Mouse (Mus musculus): ENCODE measurements around the gene Ssh1. TPM values are rescaled to one million over a fixed set of nuclear protein-coding genes. Genes with fewer than 3 reads are reported as not detected.
A peak's percentile ranks its signal among the peaks of the same experiment; 100 is the strongest.

Ssh1 gene
- total RNA-seq, 2 experiments from 2014 or later = 21.0 to 29.1 TPM

GRCm38 (mm10) chr5:113999382-113999781 lies 5.7 kb upstream of the Ssh1 start:
- DNase-seq (ENCODE audit: low spot score in 2 of 2) = no peak
- intact Hi-C loops (cut with DNase I) = no loop called here

- DNase-seq (ENCODE audit: low spot score in 2 of 2) = no peak
- intact Hi-C loops (cut with DNase I) = no loop called here
Observed at GRCm38 (mm10) chr5:113996458-113996857, 2.8 kb upstream of the Ssh1 start.

DNA sequence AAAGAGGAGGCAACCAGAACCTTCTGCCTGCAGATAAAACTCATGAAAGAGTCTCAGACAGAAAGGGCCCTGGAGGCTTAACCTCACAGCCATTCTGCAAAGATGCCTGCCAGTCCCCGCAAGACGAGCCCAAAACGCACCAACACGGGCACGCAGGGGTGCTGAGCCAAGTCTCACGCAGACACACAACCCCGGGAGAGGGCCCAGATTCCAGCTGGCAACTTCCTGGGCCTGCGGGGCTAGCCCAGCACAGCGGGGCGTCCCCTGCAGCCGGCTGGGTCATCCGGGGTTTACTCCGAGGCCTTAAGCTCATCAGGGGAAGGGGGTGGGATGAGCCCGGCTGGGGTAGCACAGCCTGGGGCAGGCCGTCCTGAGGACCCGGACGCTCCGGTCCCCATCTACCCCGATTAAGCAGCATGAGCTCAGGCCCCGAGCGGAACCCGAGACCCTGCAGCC lies 635 bp downstream of the Ssh1 start:
- intact Hi-C loops (cut with DNase I) = loop anchor here (2.0 kb wide), 1 partner anchor 38 kb away; no protein-coding TSS in a partner anchor
- peak; percentile 49 to 61 for DNase-seq (ENCODE audit: low spot score in 2 of 2)

DNA sequence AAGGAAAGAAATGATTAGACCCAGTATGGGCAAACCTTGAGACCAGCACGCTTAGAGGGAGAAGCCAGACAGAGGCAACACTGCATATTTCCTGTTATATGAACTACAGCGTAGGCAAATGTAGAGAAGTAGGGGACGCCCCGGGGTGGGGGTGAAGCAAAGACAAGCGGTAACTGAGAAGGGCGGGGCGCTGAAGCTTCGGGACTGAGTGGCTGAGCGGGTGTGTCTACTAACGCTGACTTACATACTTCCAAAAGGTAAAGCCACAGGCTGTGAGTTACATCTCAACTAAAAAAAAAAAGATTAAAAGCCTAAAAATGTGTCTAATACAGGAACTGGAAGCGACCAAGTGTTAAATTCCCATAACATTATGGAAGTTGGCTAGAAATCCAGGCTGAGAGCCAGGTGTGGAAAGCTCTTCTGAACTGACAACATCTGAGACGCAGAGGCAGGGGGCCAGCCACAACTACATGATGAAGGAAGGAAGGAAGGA lies 1.3 kb downstream of the Ssh1 start:
- intact Hi-C loops (cut with DNase I) = loop anchor here (2.0 kb wide), 1 partner anchor 38 kb away; no protein-coding TSS in a partner anchor
- DNase-seq (ENCODE audit: low spot score in 2 of 2) = no peak

DNA sequence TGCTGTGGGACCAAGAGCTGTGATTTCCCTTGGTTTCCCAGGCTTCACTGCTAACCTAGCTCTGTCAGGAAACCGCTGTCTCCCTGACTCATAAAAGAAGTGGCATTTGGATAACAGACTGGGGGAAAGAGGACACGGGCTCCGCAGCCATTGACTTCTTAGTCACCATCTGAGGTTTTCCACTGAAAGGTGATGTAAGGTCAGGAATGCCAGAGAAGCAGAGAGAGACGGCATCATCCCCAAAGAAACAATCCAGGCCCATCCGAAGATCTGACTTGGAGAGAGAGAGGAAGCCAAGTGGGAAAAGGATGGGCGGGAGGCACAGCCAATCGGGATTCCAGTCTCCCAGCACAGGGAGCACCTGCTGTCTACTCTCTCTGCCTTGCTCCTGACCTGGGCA lies 2.6 kb downstream of the Ssh1 start:
- no peak for DNase-seq (ENCODE audit: low spot score in 2 of 2)
- intact Hi-C loops (cut with DNase I) = no loop called here

- no peak for DNase-seq (ENCODE audit: low spot score in 2 of 2)
- intact Hi-C loops (cut with DNase I) = no loop called here
Observed at GRCm38 (mm10) chr5:113990593-113990992, 3.1 kb downstream of the Ssh1 start.

DNA sequence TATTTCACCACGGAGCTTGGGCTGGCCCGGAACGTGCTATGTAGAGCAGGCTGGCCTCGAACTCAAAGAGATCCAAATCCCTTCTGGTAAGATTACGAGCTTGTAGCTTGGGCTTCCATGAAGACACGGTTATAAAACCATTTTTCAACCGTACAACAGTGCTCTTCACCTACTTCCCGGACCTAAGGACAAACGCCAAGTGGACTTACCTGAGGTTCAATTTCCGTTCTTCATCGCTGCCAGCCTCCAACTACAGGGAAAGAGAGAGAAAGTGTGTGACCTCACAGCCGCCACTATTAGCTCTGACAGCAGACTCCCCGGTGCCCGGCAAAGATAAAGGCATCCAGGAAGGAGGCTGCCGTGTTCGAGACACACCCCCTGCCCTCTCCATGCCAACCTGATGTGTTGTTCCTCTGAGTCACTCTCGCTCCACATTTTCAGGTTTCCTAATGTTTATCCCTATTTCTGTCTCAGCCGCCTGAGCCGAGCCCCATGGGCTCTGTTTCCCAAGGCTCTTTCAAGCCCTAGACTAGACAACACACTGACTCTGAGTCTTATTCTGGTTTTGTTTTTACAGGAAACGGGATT lies 4.2 kb downstream of the Ssh1 start:
- DNase-seq (ENCODE audit: low spot score in 2 of 2) = no peak
- intact Hi-C loops (cut with DNase I) = no loop called here

DNA sequence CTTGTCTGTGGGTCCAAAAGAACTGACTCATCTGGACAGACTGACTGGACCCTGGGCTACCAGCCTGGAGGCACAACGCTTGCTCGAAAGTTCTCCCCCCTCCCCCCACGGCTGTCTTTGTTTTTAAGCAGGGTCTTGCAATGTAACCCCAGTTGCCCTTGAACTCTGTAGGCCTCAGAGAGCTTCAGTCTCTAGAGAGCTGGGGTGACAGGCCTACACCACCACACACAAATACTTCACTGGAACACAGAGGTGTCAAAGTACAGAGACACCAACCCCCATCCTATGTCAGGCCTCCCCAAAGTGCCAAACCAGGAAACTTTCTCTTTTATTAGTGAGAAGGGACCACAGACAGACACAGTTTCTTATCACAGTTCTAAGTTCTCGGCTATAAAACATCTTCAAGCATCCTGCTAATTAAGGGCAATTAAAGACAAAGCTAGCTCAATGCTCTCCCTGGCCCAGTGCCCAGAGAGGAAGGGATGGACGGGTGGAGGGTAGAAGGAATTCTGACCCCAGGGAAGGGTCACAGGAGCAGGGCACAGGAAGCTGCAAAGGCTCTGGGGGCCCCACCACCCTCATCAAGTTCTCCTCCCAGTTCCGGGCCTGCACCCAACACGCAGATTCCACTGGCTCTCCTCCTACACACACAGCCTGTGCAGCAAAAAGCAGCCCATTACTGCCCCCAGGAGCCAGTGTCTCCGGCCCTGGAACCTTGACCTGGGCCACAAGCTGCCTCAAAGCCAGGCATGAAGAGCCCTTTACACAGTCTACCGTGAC lies 7.3 kb downstream of the Ssh1 start:
- no peak for DNase-seq (ENCODE audit: low spot score in 2 of 2)
- intact Hi-C loops (cut with DNase I) = no loop called here

DNA sequence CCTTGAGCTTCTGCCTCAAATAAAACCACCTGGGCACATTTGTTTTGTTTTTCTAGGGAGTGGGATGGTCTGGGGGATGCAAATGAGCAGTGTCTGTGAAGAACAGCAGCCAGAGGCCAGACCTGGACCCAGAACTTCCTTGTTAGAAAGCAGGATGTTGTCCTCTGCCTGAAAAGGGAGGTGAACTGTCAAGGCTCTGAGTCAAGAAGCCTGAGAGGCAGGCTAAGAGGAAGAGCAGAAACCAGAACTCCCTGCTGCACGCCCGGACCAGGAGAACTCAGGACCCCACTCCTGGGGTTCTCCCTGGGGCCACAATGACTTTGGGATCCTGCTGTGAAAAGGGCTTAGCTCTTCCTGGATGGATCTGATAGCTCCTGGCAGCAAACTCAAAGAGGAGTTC lies 8.0 kb downstream of the Ssh1 start:
- no peak for DNase-seq (ENCODE audit: low spot score in 2 of 2)
- intact Hi-C loops (cut with DNase I) = no loop called here

- intact Hi-C loops (cut with DNase I) = no loop called here
- DNase-seq (ENCODE audit: low spot score in 2 of 2) = no peak
Observed at GRCm38 (mm10) chr5:113984025-113984740, 9.5 kb downstream of the Ssh1 start.

- intact Hi-C loops (cut with DNase I) = no loop called here
- no peak for DNase-seq (ENCODE audit: low spot score in 2 of 2)
Observed at GRCm38 (mm10) chr5:113983541-113983940, 10.2 kb downstream of the Ssh1 start.

- intact Hi-C loops (cut with DNase I) = no loop called here
- DNase-seq (ENCODE audit: low spot score in 2 of 2) = no peak
Observed at GRCm38 (mm10) chr5:113981843-113982242, 11.9 kb downstream of the Ssh1 start.

DNA sequence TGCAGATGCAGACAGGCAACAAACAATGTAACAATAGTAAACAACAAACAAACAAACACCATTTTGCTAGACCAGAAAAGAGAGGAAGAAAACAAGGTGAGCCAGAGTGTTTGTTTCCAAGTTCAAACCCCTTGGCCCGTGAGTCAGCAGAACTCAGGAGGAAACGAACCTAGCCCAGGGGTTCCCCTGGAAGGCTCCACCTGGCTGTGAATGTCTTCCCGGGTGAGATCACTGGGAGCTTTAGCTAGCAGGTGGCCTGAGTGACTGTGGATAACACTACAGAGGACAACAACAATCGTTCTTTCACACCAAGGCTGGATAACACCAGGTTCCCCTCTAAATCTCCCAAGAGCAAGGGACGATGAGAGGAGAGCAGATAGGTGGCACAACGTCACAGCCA lies 12.5 kb downstream of the Ssh1 start:
- intact Hi-C loops (cut with DNase I) = no loop called here

GRCm38 (mm10) chr5:113980511-113980910 lies 13.2 kb downstream of the Ssh1 start:
- no peak for DNase-seq (ENCODE audit: low spot score in 2 of 2)
- intact Hi-C loops (cut with DNase I) = no loop called here

More for the DNA sequence above, 12.5 kb downstream of the Ssh1 start:
- no peak for DNase-seq (ENCODE audit: low spot score in 2 of 2)

DNA sequence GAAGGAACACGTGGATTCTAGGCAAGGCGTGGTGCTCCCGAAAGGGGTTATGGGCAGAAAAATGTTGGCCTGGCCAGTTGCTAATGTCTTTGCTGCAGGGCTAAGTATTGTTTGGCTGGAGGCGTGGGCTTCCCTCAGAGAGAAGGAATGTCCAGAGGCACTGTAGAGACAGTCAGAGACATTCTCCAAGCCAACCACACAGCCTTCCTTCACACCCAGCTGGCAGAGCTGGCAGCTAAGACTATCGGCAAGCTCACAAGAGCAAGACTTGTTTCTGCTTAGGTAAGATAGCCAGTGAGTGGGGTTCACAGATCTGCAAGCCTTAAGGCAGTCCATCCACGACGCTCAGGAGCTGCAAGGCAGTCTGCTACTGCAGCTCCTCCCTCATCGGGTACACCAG lies 16.4 kb downstream of the Ssh1 start:
- intact Hi-C loops (cut with DNase I) = no loop called here

DNA sequence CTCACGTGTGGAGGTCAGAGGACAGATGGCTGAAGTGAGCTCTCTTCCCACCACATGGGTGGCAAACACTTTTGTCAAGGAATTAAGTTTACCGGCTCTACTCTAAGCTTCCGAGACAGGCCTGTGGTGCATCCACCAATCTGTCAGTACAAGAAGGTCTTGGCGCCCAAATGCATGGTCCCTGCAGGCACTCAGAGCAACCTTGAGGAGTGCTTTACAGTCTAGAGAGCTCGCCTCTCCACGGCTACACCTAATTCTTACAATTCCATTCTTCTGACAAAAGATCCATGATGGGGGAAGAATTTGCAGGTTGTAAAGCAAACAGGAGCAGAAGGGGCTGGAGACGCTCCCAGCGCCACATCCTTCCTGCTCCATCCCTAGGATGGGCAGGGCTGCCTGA lies 17.1 kb downstream of the Ssh1 start:
- no peak for DNase-seq (ENCODE audit: low spot score in 2 of 2)
- intact Hi-C loops (cut with DNase I) = no loop called here

More for the DNA sequence above, 16.4 kb downstream of the Ssh1 start:
- no peak for DNase-seq (ENCODE audit: low spot score in 2 of 2)

GRCm38 (mm10) chr5:113975538-113976215 lies 18.0 kb downstream of the Ssh1 start:
- intact Hi-C loops (cut with DNase I) = no loop called here
- DNase-seq (ENCODE audit: low spot score in 2 of 2) = peak in 1 of 2 experiments; percentile 21

- DNase-seq (ENCODE audit: low spot score in 2 of 2) = no peak
- intact Hi-C loops (cut with DNase I) = no loop called here
Observed at GRCm38 (mm10) chr5:113974576-113974975, 19.1 kb downstream of the Ssh1 start.

- intact Hi-C loops (cut with DNase I) = no loop called here
- DNase-seq (ENCODE audit: low spot score in 2 of 2) = no peak
Observed at GRCm38 (mm10) chr5:113973790-113974189, 19.9 kb downstream of the Ssh1 start.

Measured in left cerebral cortex, postnatal 36 days (tissue).